Mouse (Mus musculus): ENCODE data around the gene Slc48a1.

DNA sequence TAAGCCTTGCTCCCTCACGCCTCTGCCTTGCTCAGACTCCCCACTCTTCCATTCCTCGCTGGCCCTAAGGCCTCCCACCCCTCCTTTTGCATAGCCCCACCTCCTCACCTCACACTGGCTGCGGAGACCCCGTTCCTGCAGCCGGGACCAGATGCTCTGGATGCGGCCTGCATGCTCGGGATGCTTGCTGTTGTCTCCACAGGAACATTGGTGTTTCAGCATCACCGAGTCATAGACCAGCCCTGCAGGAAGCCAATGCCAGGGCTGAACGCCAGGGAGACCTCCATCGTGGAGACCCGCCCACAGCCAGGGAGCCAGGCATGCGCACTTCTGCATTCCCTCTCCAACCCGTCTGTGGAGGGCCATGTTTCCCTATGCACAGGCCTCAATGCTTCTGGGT is 24.3 kb downstream of the Slc48a1 start:
- no peak for TF ChIP-seq POLR2A (IDR thresholded peaks at IDR 0.05; ENCODE audit: borderline replicate concordance, insufficient read depth, low read length)
- TF ChIP-seq CTCF (IDR thresholded peaks at IDR 0.05; ENCODE audit: borderline replicate concordance, insufficient read depth, low read depth, low read length) = no peak
